Mouse (Mus musculus) right cerebral cortex, postnatal 10 days (tissue): Measurements from ENCODE around the gene Cts8.

ENCODE experiments used
- DNase-seq, 2 experiments: peaks; one replicate each; pipeline ENCODE4 v3.0.0; 2021; ENCODE audit warnings: low spot score in 2 of 2

Gene Cts8

GRCm38 (mm10) chr13:61255258-61255657 lies at the start of gene Cts8:
TSS of gene Cts8 (minus strand) at chr13:61255358.
- no peak for DNase-seq

- no peak for DNase-seq
Observed at GRCm38 (mm10) chr13:61288739-61289138, 33.6 kb upstream of the Cts8 start, which contains the start of gene Gm49398. TSS of gene Gm49398 (minus strand) at chr13:61288839.

GRCm38 (mm10) chr13:61241076-61241947 lies 13.8 kb downstream of the Cts8 start:
- DNase-seq: peak; percentile 19 to 35

- DNase-seq: no peak
Observed at GRCm38 (mm10) chr13:61203310-61203709, 51.8 kb downstream of the Cts8 start, which contains the start of gene Cts6. TSS of gene Cts6 (minus strand) at chr13:61203410.
